Mouse (Mus musculus) liver, embryonic 14.5 days (tissue): ENCODE results near the gene Pafah1b3. TPM values are rescaled to one million over a fixed set of nuclear protein-coding genes. Genes with fewer than 3 reads are reported as not detected.

ENCODE experiments used
- ATAC-seq: fragments of 200-750 bp; cut with Nextera tagmentation; 2 replicates; pipeline ENCODE4 v1.8.0; 2017; ENCODE audit warnings: moderate number of reproducible peaks, mild to moderate bottlenecking, moderate library complexity; ENCODE audit not compliant: insufficient read depth
- DNase-seq, 3 experiments: peaks; one replicate each; pipeline ENCODE4 v3.0.0-alpha.2; 2012 to 2013; ENCODE audit warnings: low read depth in 3 of 3, low spot score in 3 of 3
- H3K27ac ChIP-seq: fragments of 300-500 bp; sonication (generic); 2 replicates; pipeline ENCODE4 v1.5.1; 2014; ENCODE audit warnings: moderate library complexity, mild to moderate bottlenecking, control low read depth, inconsistent platforms
- H3K27me3 ChIP-seq: fragments of 300-500 bp; sonication (generic); 2 replicates; pipeline ENCODE4 v1.6.1; 2014; ENCODE audit warnings: mild to moderate bottlenecking, low read length, moderate library complexity; ENCODE audit not compliant: control insufficient read depth, insufficient read depth
- H3K36me3 ChIP-seq: fragments of 300-500 bp; sonication (generic); replicated peaks from 2 replicates; pipeline ENCODE4 v1.6.1; 2014; ENCODE audit warnings: low read depth; ENCODE audit not compliant: control insufficient read depth, insufficient read depth
- H3K4me1 ChIP-seq, 2 experiments: fragments of 200-500 bp in 1 of 2; fragments of 300-500 bp in 1 of 2; sonication (generic) in 1 of 2; replicated peaks; 2 replicates each; pipeline ENCODE4 v1.6.1; 2012 to 2014; ENCODE audit warnings: antibody characterized with exemption in 1 of 2, inconsistent platforms in 1 of 2, low read length in 1 of 2; ENCODE audit not compliant: control insufficient read depth in 2 of 2, insufficient read depth in 2 of 2
- H3K4me2 ChIP-seq: fragments of 300-500 bp; sonication (generic); 2 replicates; pipeline ENCODE4 v1.6.1; 2014; ENCODE audit warnings: low read depth, mild to moderate bottlenecking, control low read depth, moderate library complexity
- H3K4me3 ChIP-seq, 2 experiments: fragments of 200-500 bp in 1 of 2; fragments of 300-500 bp in 1 of 2; sonication (generic) in 1 of 2; 2 replicates each; pipeline ENCODE4 v1.5.1; 2012 to 2014; ENCODE audit warnings: low read depth in 2 of 2, low read length in 2 of 2, mild to moderate bottlenecking in 2 of 2, control low read depth in 1 of 2, inconsistent platforms in 1 of 2, moderate library complexity in 1 of 2; ENCODE audit not compliant: insufficient read depth in 1 of 2
- H3K9ac ChIP-seq: fragments of 300-500 bp; sonication (generic); replicated peaks from 2 replicates; pipeline ENCODE4 v1.6.1; 2014; ENCODE audit warnings: mild to moderate bottlenecking, control low read depth, moderate library complexity
- H3K9me3 ChIP-seq: fragments of 300-500 bp; sonication (generic); 2 replicates; pipeline ENCODE4 v1.6.1; 2016; ENCODE audit warnings: low read length, mixed read lengths; ENCODE audit not compliant: control insufficient read depth
- CTCF ChIP-seq: IDR thresholded peaks from 2 replicates; pipeline ENCODE4 v1.5.1; 2016; ENCODE audit warnings: antibody characterized with exemption, low read depth, control low read depth
- EP300 ChIP-seq: IDR thresholded peaks from 2 replicates; pipeline ENCODE4 v1.6.1; 2016; ENCODE audit warnings: antibody characterized with exemption, low read depth
- WGBS: fragments of 180-500 bp; shearing (Covaris S2); extraction: QIAGEN DNeasy Blood & Tissue Kit; methylation state at CpG from one replicate; pipeline ENCODE4 v1.1.7; 2014; ENCODE audit not compliant: insufficient replicate concordance; 5-methylcytosine and 5-hydroxymethylcytosine counted together
- polyA plus RNA-seq, 2 experiments: library from polyadenylated mRNA; depleted of rRNA in 1 of 2; stranded (reverse) in 1 of 2; unstranded in 1 of 2; fragments of >200 nt; fragmentation: Nextera tagmentation in 1 of 2; extraction: Ambion mirVana in 1 of 2; gene quantifications; 2 replicates each; pipeline versions ENCODE4 v1.2.1 to v1.2.3; 2012 to 2014

Pafah1b3 gene
- polyA plus RNA-seq, 2 experiments, result 24.3 to 26.2 TPM

DNA sequence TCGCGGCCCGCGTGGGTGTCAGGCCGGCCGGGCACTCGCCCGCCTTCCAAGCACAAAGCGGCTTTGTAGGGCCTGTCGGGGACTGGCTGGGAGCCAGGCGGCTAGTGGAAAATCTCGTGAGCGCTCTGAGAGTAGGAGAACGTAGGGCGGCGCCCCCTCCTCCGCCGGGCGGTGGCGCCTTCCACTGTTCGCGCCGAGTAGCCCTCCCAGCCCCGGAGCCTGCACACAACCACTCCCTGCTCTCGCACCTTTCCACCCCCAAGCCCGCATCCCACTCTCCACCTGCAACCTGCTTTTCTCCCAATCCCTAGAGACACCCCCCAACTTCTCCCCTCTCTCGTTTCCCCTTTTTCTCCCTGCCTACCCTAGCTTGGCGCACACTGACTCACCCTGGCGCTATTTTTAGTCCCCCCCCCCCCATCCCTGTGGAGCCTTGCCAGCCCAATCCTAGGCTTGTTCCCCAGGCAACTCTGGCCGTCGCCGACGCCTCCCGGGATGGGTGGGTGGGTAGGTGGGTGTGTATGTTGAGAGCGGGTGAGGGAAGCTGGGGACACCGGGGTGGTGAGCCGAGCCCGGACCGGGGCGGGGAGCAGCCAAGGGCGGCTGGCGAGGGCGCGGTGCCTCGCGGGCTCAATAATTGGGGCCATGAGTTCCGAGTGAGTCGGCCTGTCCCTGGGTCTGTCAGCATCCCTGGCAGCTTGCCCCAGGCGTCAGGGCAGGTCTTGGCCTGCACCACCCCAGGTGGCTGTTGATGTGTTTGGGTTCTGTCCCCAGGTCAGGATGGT, 18.5 kb downstream of the Pafah1b3 start:
- Histone ChIP-seq H3K27ac (peak overlapping the region; percentile 93), H3K4me2 (peak overlapping the region; percentile 99), H3K9me3 (no peaks in the 10 kb centered on the region), H3K4me1 (peaks cover 61 to 70% of the 10 kb centered on the region in 2 experiments), H3K4me3 (peak overlapping the region; percentile 62 to 75), H3K9ac (peak overlapping the region; percentile 86), H3K27me3 (no peaks in the 10 kb centered on the region), H3K36me3 (no peaks in the 10 kb centered on the region)
- ATAC-seq (peak; percentile 51), DNase-seq (peak in 1 of 3 experiments; percentile 63)
- TF ChIP-seq CTCF (no peak; the same call in 1 of the 2 replicates), EP300 (no peak)
- 1% methylated on average over 42 of the region's 49 CpGs for WGBS

DNA sequence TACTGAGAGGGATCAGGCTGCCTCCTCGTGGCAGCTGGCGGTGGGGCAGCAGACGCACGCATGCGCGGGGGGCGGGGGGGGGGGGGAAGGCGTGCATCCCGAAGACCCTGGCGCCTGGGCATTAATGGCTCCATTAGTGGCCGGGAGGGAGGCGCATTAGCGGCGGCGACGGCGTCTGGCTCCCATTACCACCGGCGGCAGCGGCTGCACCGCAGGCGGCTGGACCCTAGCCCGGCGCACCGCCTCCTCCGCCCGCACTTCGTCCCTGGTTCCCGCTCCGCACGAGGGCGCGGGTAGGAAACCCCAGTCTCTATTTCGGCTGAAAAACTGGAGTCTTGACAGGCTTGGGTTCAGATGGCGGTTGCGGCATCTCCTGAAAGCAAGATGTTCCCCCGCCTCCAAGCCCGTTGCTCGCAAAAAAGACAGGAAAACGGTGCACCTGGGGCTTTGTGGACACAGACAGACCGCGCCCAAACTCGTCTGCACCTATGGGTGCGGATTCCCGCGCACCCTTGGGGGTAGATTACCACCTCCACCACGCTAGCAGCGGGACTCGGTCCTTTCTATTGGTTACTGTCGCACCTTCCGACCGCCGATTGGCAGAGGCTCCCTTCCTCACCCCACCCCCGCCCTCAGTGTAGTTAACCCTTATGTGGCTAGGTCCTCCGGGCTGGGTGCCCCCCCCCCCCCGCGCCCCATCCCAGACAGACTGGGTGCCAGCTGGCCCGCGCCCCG, 19.3 kb downstream of the Pafah1b3 start:
- Histone ChIP-seq H3K4me2 (peak overlapping the region; percentile 99), H3K4me1 (peaks cover 63 to 70% of the 10 kb centered on the region in 2 experiments), H3K4me3 (peak overlapping the region; percentile 65 to 75), H3K9ac (peak overlapping the region; percentile 86), H3K27me3 (no peaks in the 10 kb centered on the region), H3K36me3 (no peaks in the 10 kb centered on the region), H3K9me3 (no peaks in the 10 kb centered on the region), H3K27ac (peak overlapping the region; percentile 93)
- under 1% methylated on average over 50 of the region's 60 CpGs for WGBS
- DNase-seq (peak; percentile 88 to 91 (median 90)), ATAC-seq (peak; percentile 65)
- TF ChIP-seq EP300, result no peak
- TF ChIP-seq CTCF, result peak; percentile 73

GRCm38 (mm10) chr7:25277998-25278340, 19.8 kb downstream of the Pafah1b3 start:
- 12% methylated on average over 4 of the region's 4 CpGs for WGBS
- peaks cover 63 to 70% of the 10 kb centered on the region in 2 experiments for H3K4me1 ChIP-seq

GRCm38 (mm10) chr7:25277405-25277804, 20.4 kb downstream of the Pafah1b3 start:
- peaks cover 65 to 71% of the 10 kb centered on the region in 2 experiments for H3K4me1 ChIP-seq
- H3K9ac ChIP-seq, result peak overlapping the region; percentile 86
- TF ChIP-seq EP300, result no peak
- TF ChIP-seq CTCF, result no peak
- H3K27ac ChIP-seq, result peak overlapping the region; percentile 93
- no peak overlapping the region for H3K4me3 ChIP-seq
- no peaks in the 10 kb centered on the region for H3K27me3 ChIP-seq
- no peaks in the 10 kb centered on the region for H3K9me3 ChIP-seq
- ATAC-seq (no peak), DNase-seq (no peak)
- H3K36me3 ChIP-seq, result peaks cover 2% of the 10 kb centered on the region; the same call in 1 of the 2 replicates
- H3K4me2 ChIP-seq, result peak overlapping the region; percentile 99
- 77% methylated on average over 4 of the region's 4 CpGs for WGBS

More at GRCm38 (mm10) chr7:25277998-25278340, 19.8 kb downstream of the Pafah1b3 start:
- H3K9ac ChIP-seq, result peak overlapping the region; percentile 86
- no peaks in the 10 kb centered on the region for H3K9me3 ChIP-seq
- H3K27ac ChIP-seq, result peak overlapping the region; percentile 93
- H3K4me2 ChIP-seq, result peak overlapping the region; percentile 99
- H3K27me3 ChIP-seq, result no peaks in the 10 kb centered on the region
- no peak; the same call in 1 of the 2 replicates for TF ChIP-seq EP300
- TF ChIP-seq CTCF, result no peak
- peaks cover 2% of the 10 kb centered on the region; the same call in 1 of the 2 replicates for H3K36me3 ChIP-seq
- H3K4me3 ChIP-seq, result peak overlapping the region in 1 of 2 experiments; percentile 75; a peak in 3 of 4 replicates
- no peak for DNase-seq
- no peak for ATAC-seq
